Mouse (Mus musculus) yolk sac, embryonic 10.5 days (tissue): ENCODE data around the gene Ccser2.

Source experiments
- DNase-seq: peaks from one replicate; pipeline ENCODE4 v3.0.0-alpha.2; 2017; ENCODE audit warnings: low spot score

The Ccser2 gene

DNA sequence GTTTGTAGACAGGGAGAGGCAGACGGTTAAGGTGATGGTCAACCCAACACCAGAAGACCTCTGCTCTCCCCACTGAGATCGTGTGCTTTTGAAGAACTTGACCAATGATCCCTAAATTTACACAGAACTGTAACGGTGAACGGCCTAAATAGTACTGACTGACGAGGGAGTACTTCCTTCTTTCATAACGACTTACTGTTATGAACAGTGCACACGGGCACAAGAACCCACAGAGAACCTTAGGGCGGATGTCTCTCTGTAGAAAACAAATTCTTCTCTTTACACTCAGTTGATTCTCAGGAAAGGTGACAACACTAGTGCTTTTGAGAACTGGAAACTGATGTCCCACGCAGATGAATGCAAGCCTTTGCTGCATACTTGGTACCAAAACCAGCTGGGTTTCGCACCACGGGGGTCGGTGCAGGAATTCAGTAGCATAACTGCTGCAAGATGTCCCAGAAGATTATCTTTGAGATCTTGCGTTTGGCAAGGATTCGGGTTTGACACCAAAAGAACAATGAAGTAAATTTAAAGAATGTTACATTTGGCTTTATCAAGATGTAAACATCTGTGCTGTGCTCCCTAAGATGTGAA, 99.7 kb downstream of the Ccser2 start:
- DNase-seq = no peak

DNA sequence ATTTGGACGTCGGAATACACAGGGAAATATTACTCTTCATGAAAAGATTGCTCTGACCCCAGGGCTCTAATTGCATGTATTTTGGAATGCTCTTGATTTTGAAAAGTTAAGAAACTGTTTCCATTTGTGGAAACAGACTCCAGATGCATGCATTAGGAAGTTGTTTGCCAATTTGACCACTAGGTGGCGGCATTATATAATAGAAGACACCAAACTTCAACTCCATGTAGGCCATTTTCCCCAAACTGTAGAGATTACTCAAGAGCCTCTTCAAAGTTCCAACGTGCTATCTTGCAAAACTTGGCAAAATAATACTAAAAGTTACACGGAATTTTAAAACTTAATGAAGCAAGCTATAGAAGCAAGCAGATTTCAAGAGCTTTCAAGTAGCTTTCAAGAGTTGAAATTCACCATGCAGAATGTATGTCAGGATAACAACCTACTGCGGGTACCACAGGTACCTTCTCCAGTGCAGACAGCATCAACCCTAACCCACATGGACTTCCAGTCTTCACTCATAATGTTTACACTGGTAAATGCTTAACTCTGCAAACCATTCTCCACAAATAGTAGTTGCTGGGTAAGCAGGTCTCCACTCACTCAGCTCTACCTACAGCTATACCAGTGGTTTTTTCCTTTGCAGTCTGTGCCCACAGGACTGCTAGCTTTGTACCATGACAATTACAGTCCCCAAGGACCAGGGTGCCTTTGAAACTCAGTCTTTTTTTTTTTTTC, 101.4 kb downstream of the Ccser2 start:
- DNase-seq = peak; percentile 38

DNA sequence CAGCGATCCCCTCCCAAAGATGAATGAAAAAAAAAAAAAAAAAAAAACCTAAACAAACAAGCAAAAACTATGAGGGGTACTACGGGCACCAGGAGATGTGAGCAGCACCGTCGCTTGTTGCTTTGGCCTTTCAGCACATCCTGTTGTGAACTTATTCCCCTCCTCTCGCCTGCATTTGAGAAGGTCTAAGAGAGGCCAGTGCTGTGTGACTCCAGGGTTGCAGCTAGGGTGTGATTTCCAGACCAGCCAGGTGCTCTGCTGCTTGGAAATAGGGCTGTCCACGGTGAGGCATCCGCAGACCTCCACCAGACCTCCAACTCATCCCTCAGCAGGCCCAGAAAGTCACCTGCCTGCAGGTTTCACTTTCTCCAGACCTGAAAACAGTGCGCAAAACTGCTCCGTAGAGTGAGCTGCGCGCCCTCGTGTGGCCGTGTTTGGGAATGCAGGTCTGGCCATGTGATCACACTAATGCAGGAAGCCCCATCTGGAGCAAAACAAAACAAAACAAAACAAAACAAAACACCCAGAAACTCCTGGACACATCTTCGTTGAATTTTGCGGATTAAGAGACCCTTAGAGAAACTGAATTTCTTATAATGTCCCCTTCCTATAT, 104.6 kb downstream of the Ccser2 start:
- DNase-seq = peak; percentile 59

DNA sequence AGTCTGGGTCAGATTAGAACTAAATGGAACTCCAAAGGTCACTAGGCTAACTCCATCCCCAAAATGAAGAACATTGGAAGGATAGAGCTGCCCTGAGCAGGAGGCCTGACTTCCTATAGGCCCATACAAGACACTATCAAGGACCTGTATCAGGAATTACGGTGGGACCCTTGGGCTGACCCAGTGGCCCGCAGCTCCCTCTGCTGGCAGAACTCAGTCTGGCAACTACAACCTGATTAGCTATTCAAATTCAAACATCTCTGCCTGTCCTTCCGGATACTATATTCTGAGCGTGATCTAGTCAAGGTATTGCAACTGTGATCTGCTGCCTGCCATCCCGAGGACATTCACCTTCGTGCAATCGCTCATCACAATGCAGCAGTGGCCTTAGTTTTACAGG, 106.2 kb downstream of the Ccser2 start:
- no peak for DNase-seq

DNA sequence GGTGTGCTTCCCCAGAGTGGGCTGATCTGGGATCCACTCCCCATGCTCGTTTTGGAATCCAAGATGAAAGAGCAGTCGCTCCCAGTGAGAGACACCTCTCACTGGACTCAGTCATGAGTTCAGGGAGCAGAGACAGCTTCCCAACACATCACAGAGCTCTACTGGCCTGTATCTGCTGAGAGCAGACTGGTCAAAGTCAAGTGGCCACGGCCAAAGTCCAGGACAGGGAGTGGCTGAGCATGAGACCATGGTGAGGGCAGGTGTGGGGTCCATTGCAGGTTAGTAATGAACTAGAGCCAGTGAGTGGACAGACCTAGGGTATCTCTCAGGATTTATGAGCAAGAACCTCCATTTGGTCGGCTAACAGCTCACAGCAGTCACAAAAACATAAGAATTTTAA, 109.6 kb downstream of the Ccser2 start:
- no peak for DNase-seq

DNA sequence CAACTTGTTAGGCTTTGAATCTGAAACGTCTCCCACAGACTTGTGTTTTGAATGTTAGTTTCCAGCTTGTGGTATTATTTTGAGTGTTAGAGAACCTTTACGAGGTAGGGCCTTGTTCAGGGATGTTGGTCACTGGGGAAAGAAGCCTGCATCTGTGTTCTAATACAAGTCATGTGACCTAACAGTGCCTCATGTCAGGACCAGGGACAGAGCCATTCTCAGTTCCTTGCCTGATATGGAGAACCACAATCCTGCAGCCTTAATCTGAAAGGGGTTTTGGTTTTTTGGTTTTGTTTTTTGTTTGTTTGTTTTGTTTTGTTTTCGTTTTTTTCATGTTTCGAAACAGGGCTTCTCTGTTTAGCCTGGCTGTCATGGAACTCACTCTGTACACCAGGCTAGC, 115.6 kb downstream of the Ccser2 start:
- no peak for DNase-seq

DNA sequence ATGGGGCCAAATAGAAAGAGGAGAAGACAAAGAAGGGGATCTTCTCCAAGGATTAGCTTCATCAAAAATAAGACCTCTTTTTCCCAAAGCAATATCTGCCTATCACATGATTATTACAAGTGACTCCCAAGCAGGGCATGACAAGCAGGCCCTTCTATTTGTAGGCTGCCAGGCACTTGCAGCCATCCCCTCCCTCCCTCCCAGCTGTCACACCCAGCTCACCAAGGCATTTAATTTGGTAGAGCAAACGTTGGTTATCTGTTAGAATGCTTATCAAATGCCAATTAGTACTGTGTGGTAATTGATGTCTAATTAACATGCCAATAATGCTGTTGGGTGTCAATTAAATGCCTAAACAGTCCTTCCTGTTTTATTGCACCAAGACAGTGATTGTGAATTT, 119.7 kb downstream of the Ccser2 start:
- DNase-seq = no peak
